Mouse (Mus musculus): ENCODE data around the gene Zfp385a. TPM values are rescaled to one million over a fixed set of nuclear protein-coding genes. Genes with fewer than 3 reads are reported as not detected.
A peak's percentile ranks its signal among the peaks of the same experiment; 100 is the strongest.

Zfp385a gene
- polyA plus RNA-seq, 1 experiment from 2014 or later, result 3.1 TPM

GRCm38 (mm10) chr15:103304616-103304969 lies 35.3 kb downstream of the Zfp385a start:
- ATAC-seq, result no peak
- no peak for TF ChIP-seq CTCF (IDR thresholded peaks at IDR 0.05; ENCODE audit: low read depth)
- Histone ChIP-seq H3K4me2 (replicated peaks; ENCODE audit: low read depth) (peak overlapping the region; percentile 85), H3K9me3 (ENCODE audit: control insufficient read depth) (no peaks in the 10 kb centered on the region), H3K4me3 (ENCODE audit: low read depth, low read length) (peak overlapping the region; percentile 58), H3K36me3 (ENCODE audit: control insufficient read depth, insufficient read depth) (0 out of 2 replicates have a peak, but pooled peaks cover 6% of the 10 kb centered on the region), H3K27me3 (replicated peaks; ENCODE audit: control insufficient read depth, insufficient read depth, low read length) (0 out of 2 replicates have a peak, but pooled peaks cover 2% of the 10 kb centered on the region), H3K27ac (ENCODE audit: low read depth, low read length) (peak overlapping the region; percentile 96), H3K9ac (ENCODE audit: low read depth, low read length) (peak overlapping the region; percentile 58), H3K4me1 (replicated peaks; ENCODE audit: control insufficient read depth, insufficient read depth, low read length) (peaks cover 16% of the 10 kb centered on the region)
- WGBS, result under 1% methylated on average over 9 of the region's 9 CpGs

GRCm38 (mm10) chr15:103303916-103304615 lies 35.8 kb downstream of the Zfp385a start:
- Histone ChIP-seq H3K36me3 (ENCODE audit: control insufficient read depth, insufficient read depth) (peaks cover 9% of the 10 kb centered on the region), H3K27ac (ENCODE audit: low read depth, low read length) (peak overlapping the region; percentile 96), H3K4me1 (replicated peaks; ENCODE audit: control insufficient read depth, insufficient read depth, low read length) (peaks cover 16% of the 10 kb centered on the region), H3K9me3 (ENCODE audit: control insufficient read depth) (no peaks in the 10 kb centered on the region), H3K9ac (ENCODE audit: low read depth, low read length) (peak overlapping the region; percentile 58), H3K27me3 (replicated peaks; ENCODE audit: control insufficient read depth, insufficient read depth, low read length) (0 out of 2 replicates have a peak, but pooled peaks cover under 1% of the 10 kb centered on the region), H3K4me2 (replicated peaks; ENCODE audit: low read depth) (peak overlapping the region; percentile 85), H3K4me3 (ENCODE audit: low read depth, low read length) (peak overlapping the region; percentile 58)
- ATAC-seq, result no peak
- WGBS, result 17% methylated on average over 8 of the region's 8 CpGs
- no peak for TF ChIP-seq CTCF (IDR thresholded peaks at IDR 0.05; ENCODE audit: low read depth)

GRCm38 (mm10) chr15:103302341-103303021 lies 37.4 kb downstream of the Zfp385a start:
- Histone ChIP-seq H3K4me1 (replicated peaks; ENCODE audit: control insufficient read depth, insufficient read depth, low read length) (peaks cover 16% of the 10 kb centered on the region), H3K27me3 (replicated peaks; ENCODE audit: control insufficient read depth, insufficient read depth, low read length) (no peaks in the 10 kb centered on the region), H3K4me3 (ENCODE audit: low read depth, low read length) (no peak overlapping the region), H3K4me2 (replicated peaks; ENCODE audit: low read depth) (no peak overlapping the region), H3K9ac (ENCODE audit: low read depth, low read length) (no peak overlapping the region), H3K27ac (ENCODE audit: low read depth, low read length) (no peak overlapping the region), H3K9me3 (ENCODE audit: control insufficient read depth) (no peaks in the 10 kb centered on the region), H3K36me3 (ENCODE audit: control insufficient read depth, insufficient read depth) (peaks cover 24% of the 10 kb centered on the region)
- no peak for ATAC-seq
- WGBS, result 42% methylated on average over 6 of the region's 6 CpGs
- no peak for TF ChIP-seq CTCF (IDR thresholded peaks at IDR 0.05; ENCODE audit: low read depth)

DNA sequence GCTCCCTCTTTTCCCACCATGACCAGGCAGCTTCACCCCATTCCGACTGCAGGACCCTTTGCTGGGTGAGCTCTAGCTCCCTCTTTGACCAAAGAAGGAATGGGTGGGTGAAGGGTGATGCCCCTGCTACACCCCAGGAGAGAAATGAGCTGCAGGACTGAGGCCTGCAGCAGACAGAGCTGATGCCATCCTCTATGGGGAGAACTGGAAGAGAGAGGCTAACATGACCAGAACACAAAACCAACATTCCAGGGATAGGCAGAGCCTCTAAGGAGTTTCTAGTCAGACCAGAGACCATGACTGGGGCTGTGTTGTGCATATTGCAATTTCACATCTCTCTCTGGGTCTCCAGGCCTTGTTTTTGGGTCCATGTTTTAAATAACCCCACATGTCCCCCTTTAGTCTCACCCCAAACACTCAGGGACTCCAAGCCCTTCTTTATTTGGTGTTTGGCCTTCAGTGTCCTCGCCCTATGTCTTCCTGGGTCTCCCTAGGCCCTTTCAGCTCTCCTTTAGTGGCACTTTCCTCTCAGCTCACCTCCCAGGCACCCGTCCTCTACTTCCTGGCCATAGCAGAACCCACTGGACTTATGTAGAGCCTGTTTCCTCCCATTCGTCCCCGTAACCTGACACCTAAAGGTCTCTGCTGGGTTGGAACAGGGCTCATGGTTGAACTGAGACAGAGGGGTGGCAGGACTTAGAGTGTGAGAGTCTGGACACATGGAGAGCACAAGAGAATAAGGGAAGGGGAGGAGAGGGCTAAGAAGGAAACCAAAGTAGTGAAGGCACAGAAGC lies 38.1 kb downstream of the Zfp385a start:
- Histone ChIP-seq H3K36me3 (ENCODE audit: control insufficient read depth, insufficient read depth) (peaks cover 31% of the 10 kb centered on the region), H3K27me3 (replicated peaks; ENCODE audit: control insufficient read depth, insufficient read depth, low read length) (no peaks in the 10 kb centered on the region), H3K9ac (ENCODE audit: low read depth, low read length) (no peak overlapping the region), H3K9me3 (ENCODE audit: control insufficient read depth) (no peaks in the 10 kb centered on the region), H3K4me3 (ENCODE audit: low read depth, low read length) (no peak overlapping the region), H3K4me2 (replicated peaks; ENCODE audit: low read depth) (no peak overlapping the region), H3K4me1 (replicated peaks; ENCODE audit: control insufficient read depth, insufficient read depth, low read length) (peaks cover 13% of the 10 kb centered on the region), H3K27ac (ENCODE audit: low read depth, low read length) (no peak overlapping the region)
- 0 out of 2 replicates have a peak, but pooled peaks have one; percentile 1 for TF ChIP-seq CTCF (IDR thresholded peaks at IDR 0.05; ENCODE audit: low read depth)
- ATAC-seq, result no peak
- 50% methylated on average over 5 of the region's 5 CpGs for WGBS

DNA sequence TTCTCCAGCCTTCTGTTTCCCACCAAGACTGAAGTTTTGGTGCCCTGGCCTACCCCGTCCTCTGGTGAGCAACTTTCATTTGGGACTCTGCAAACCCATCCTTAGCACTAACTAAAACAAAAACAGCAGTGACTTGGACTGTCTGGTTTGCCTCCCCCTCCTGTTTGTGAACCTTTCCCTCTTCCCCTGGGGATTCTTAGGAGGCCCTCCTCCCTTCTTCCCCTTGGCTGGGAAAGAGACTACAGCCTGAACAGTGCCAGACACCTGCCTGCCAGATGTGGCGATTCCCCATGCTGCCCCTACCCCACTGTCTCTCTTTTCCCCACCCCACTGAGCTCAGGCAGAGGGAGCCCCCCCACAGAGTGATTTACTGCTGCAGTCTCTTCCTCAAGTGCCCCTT lies 38.8 kb downstream of the Zfp385a start:
- no peak overlapping the region for H3K4me3 ChIP-seq (ENCODE audit: low read depth, low read length)
- peaks cover 9% of the 10 kb centered on the region for H3K4me1 ChIP-seq (replicated peaks; ENCODE audit: control insufficient read depth, insufficient read depth, low read length)
- peaks cover 38% of the 10 kb centered on the region for H3K36me3 ChIP-seq (ENCODE audit: control insufficient read depth, insufficient read depth)
- no peak for TF ChIP-seq CTCF (IDR thresholded peaks at IDR 0.05; ENCODE audit: low read depth)
- WGBS, result 53% methylated on average over 2 of the region's 2 CpGs
- H3K9ac ChIP-seq (ENCODE audit: low read depth, low read length), result no peak overlapping the region
- no peak for ATAC-seq
- no peak overlapping the region for H3K4me2 ChIP-seq (replicated peaks; ENCODE audit: low read depth)
- no peak overlapping the region for H3K27ac ChIP-seq (ENCODE audit: low read depth, low read length)
- H3K9me3 ChIP-seq (ENCODE audit: control insufficient read depth), result no peaks in the 10 kb centered on the region
- no peaks in the 10 kb centered on the region for H3K27me3 ChIP-seq (replicated peaks; ENCODE audit: control insufficient read depth, insufficient read depth, low read length)

GRCm38 (mm10) chr15:103300560-103300959 lies 39.3 kb downstream of the Zfp385a start:
- peaks cover 42% of the 10 kb centered on the region for H3K36me3 ChIP-seq (ENCODE audit: control insufficient read depth, insufficient read depth)
- no peak for TF ChIP-seq CTCF (IDR thresholded peaks at IDR 0.05; ENCODE audit: low read depth)
- H3K4me3 ChIP-seq (ENCODE audit: low read depth, low read length), result no peak overlapping the region
- 41% methylated on average over 2 of the region's 2 CpGs for WGBS
- H3K27me3 ChIP-seq (replicated peaks; ENCODE audit: control insufficient read depth, insufficient read depth, low read length), result no peaks in the 10 kb centered on the region
- H3K4me2 ChIP-seq (replicated peaks; ENCODE audit: low read depth), result no peak overlapping the region
- ATAC-seq, result no peak
- no peak overlapping the region for H3K9ac ChIP-seq (ENCODE audit: low read depth, low read length)
- 0 out of 2 replicates have a peak overlapping the region, but pooled peaks have one; percentile 1 for H3K27ac ChIP-seq (ENCODE audit: low read depth, low read length)
- H3K4me1 ChIP-seq (replicated peaks; ENCODE audit: control insufficient read depth, insufficient read depth, low read length), result peaks cover 7% of the 10 kb centered on the region
- no peaks in the 10 kb centered on the region for H3K9me3 ChIP-seq (ENCODE audit: control insufficient read depth)

All from intestine, postnatal 0 days (tissue).